Mouse (Mus musculus): ENCODE results near the gene Lypd1. TPM values are rescaled to one million over a fixed set of nuclear protein-coding genes. Genes with fewer than 3 reads are reported as not detected.

Gene Lypd1
- 3.5 and 4.9 TPM in 2 replicates for total RNA-seq (2021)
- long read RNA-seq, experiment 1, full-length matches to known transcripts: 1 of 1 reads
- long read RNA-seq, experiment 1, partial matches to known transcripts: 0 of 1 reads
- long read RNA-seq, experiment 1, other reads (novel, unspliced or antisense): 0 of 1 reads
- long read RNA-seq, experiment 2, full-length matches to known transcripts: 3 of 3 reads
- long read RNA-seq, experiment 2, partial matches to known transcripts: 0 of 3 reads
- long read RNA-seq, experiment 2, other reads (novel, unspliced or antisense): 0 of 3 reads

- DNase-seq: peak; percentile 8
These were observed at the start of gene Lypd1 for GRCm38 (mm10) chr1:125912601-125913600. Gene Lypd1, minus strand, starts transcription at chr1:125913101.

- DNase-seq: no peak
These were observed 38.1 kb upstream of the Lypd1 start for GRCm38 (mm10) chr1:125951026-125951425.

GRCm38 (mm10) chr1:125949076-125949475 lies 36.2 kb upstream of the Lypd1 start:
- no peak for DNase-seq

DNA sequence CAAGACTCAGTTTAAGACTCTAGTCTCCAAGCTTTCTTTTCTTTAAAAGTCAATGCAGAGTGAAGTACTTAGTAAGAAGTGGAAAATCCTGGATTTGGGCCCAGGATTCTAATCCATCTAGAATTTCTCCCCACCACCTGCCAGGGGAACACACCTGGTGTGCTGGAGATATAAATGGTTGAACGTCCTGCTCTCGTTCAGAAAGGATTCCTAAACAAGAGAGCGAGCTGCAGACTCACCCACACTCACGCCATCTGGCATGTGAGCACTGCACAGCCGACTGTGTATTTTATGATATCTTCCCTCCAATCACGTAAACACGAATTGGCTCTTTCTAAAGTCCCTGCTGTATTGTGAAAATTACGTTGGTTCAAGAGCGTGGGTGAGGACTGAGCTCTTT lies 32.2 kb upstream of the Lypd1 start:
- no peak for DNase-seq

DNA sequence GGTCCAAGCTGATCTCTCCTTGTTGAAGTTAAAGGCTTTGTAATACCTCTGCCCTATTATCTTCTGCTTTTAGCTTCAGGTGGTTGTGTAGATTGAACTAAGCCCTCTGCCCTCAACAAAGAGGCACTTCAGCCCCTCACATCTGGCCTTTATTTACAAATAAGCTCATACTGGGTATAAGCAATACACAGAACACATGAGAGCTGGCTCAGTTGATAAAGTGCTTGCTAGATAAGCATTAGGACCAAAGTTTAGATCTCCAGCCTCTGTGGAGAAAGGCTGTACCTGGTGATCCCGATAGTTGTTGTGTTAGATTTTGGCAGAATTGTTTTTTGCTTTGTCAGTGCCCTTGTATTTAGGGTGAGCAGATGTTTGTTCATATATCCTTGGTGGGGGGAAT lies 30.4 kb upstream of the Lypd1 start:
- no peak for DNase-seq

GRCm38 (mm10) chr1:125925486-125925885 lies 12.6 kb upstream of the Lypd1 start:
- DNase-seq: no peak

GRCm38 (mm10) chr1:125923062-125923461 lies 10.2 kb upstream of the Lypd1 start:
- DNase-seq: no peak

DNA sequence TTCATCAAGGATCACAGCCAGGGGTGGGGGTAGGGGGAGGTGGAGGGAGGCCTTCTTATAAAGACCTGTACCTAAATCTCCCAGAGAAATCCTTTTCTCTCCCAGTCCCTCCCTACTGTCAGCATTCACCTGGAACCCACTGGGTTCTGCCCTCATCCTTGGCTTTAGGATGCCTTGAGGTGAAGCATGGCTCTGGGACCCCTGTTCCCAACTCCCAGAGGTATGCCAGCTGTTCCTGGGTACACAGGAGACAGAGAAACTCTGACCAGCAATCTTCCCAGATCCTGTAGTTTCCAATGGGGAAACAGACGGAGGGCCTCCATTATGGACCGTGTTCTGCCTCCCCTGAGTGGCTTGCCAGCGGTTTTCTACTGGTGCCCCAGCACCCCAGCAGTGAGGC lies 7.8 kb upstream of the Lypd1 start:
- no peak for DNase-seq

- peak; percentile 42 for DNase-seq
These were observed 928 bp downstream of the Lypd1 start for GRCm38 (mm10) chr1:125911901-125912445.

- DNase-seq: peak; percentile 18
These were observed 1.5 kb downstream of the Lypd1 start for GRCm38 (mm10) chr1:125911337-125911900.

GRCm38 (mm10) chr1:125910871-125911265 lies 2.0 kb downstream of the Lypd1 start:
- DNase-seq: no peak

DNA sequence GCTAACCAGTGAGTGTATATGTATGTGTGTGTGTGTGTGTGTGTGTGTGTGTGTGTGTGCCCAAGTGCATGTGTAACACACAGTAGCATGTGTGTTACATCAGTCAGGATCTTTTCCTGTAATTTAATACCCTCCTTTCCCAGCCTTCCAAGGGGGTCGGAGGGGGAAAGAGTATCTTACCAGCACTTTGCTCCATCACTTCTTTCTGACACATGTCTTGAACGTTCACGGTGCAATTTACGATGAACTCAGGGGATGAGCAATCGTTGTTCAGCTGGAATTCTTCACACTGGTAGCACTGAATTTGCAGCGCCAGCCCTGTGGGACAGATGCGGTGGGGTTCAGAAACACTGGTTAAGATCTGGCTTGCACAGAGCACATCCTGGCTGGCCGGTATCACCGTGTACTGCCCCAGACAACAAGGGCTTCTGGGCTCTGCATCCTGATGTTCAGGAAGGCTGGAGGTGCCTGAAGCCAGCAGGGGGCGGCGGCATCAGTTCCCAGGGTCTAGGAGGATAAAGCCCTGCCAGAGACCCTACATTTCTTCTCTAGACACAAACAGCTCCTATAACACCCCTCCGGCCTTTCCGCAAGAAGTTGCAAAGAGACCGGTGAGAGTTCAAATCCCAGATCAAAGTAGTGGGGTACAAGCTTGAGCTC lies 2.6 kb downstream of the Lypd1 start:
- DNase-seq: no peak

DNA sequence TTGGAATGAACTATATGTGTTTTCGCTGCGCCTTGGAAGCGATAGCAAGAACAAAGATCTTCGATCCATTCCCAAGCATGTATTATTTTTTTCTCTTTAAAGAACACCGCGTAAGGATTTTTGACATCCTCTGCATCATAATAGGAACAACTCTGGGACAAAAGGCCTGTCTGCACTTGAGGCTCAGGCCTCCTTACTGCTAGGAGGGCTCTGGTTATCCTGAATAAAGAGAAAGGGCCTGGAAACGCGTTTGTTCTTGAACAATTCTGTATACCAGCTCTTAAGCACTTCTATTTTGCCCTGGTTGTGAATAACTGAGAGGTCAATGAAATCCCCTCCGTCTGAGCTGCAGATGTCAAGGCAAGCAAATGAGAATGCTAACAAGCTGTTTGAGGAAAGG lies 19.7 kb downstream of the Lypd1 start:
- no peak for DNase-seq

- DNase-seq: no peak
These were observed 42.8 kb downstream of the Lypd1 start for GRCm38 (mm10) chr1:125870056-125870455.

DNA sequence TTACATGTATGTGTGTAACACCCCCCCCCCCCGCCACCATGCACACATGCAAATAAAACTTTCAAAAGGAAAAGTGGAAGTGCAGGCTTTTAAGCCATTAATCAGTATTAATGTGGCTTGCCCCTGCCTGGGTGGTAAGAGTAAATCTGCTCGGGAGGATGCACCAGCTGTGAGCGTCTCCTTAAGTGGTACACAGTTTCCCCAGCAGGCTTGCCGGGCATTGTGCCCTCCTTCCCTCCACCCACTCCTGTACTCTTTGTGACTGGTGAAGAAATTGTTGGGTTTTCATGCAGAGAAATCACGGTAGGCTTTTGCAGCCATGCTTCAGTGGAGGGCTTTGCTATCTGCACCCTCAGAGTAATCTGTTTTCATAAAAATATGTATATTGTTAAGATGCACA lies 54.3 kb downstream of the Lypd1 start:
- no peak for DNase-seq

DNA sequence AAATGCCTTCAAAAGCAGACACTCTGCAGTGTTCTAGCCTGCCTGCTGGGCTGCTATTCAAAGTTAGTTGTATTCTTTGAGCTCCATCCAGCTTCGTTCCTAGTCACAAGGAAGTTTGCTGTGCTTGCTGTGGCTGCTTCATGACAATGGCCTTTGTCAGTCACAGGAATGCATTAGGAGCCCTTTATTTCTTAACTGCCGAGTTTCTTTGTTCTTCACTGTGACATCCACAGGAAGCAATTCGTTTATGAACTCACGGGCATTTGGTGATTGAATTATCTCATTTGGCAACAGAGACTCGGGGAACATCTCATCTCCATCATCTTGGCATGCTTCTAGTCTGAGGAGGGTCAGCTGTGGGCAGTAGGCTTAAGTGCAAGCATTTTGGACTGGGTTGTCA lies 58.3 kb downstream of the Lypd1 start:
- DNase-seq: no peak

- DNase-seq: no peak
These were observed 73.0 kb downstream of the Lypd1 start for GRCm38 (mm10) chr1:125839746-125840392.

GRCm38 (mm10) chr1:125837507-125837906 lies 75.4 kb downstream of the Lypd1 start:
- no peak for DNase-seq

- DNase-seq: no peak
These were observed 89.3 kb downstream of the Lypd1 start for GRCm38 (mm10) chr1:125823611-125824010.

DNA sequence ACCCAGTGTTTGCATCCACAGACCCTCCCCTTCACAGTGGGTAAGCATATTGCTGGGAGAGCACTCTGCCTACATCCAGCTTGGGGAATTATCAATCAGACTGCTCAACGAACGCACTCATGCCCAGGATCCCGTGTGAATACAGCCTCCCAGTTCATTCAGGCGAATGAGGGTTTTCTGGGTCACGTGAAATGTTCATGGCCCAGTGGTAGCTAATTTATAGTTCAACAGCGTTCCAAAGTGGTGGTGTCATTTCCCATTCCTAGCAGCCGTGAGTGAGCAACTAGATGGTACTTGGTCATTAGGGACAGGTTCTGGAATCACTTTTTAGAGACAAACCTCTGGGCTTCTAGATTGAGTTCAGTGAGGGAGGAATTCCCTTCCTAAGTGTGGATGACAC lies 91.8 kb downstream of the Lypd1 start:
- no peak for DNase-seq

Data from adrenal gland, postnatal 14 days (tissue).